Mouse (Mus musculus): Measurements from ENCODE around the gene Olfr1318. TPM values are rescaled to one million over a fixed set of nuclear protein-coding genes. Genes with fewer than 3 reads are reported as not detected.

Olfr1318 gene
- total RNA-seq (2021), result not detected
- long read RNA-seq, experiment 1, result 0 reads
- long read RNA-seq, experiment 2, result 0 reads

DNA sequence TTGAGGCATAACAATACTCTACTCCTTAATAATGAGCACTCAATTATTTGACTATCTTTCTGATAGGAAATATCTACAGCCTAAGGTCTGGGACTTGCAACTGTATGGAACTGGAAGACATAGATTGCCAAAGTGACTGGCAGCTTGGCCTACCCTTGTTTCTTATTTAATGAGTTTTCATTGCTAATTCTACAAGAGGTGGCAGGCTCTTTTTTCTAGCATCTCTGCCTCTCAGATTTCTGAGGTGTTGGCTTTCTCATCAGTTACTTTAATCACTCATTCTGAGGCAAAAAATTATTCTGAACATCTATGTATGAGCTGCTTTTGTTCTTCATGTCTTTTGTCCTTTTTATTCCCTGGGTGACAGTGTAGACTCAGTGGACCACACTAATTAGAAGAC, at the start of gene Olfr1318:
Olfr1318 (plus strand) TSS at position 301 of the 400 bp plus-strand sequence.
- no peak for DNase-seq (ENCODE audit: low spot score in 2 of 2)

DNA sequence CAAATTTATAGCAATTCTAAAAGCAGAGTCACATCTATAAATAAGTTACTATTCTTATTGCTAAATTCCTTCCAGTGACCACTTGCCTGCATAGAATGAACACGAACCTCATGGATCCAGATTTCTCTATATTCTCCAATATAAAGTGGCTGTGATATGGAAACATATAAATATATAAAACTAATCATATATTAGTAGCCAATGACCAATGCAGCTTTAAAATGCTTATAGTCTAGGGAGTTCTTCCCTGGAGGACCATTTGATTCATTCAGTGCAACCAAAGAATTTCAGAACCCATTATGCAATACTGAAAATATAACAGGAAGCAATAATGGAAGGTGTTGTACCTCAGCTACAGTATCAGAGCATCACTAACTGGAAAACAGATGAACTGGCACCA, 38.7 kb upstream of the Olfr1318 start, which contains the start of gene Olfr1315-ps1:
Olfr1315-ps1 (minus strand) TSS at position 101 of the 400 bp plus-strand sequence.
- no peak for DNase-seq (ENCODE audit: low spot score in 2 of 2)

DNA sequence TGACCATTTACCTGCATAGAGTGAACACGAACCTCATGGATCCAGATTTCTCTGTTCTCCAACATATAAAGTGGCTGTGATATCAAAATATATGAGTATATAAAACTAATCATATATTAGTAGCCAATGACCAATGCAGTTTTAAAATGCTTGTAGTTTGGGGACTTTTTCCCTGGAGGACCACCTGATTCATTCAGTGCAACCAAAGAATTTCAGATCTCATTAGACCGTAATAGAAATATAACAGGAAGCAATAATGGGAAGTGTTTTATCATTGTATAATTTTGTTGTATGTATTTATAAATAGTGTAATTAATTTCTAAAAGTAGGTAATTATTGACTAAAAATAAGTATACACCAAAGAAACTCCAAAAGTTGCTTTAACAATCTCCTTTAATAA, 19.1 kb upstream of the Olfr1318 start, which contains the start of gene Olfr1316:
Olfr1316 (minus strand) TSS at position 101 of the 400 bp plus-strand sequence.
- DNase-seq (ENCODE audit: low spot score in 2 of 2), result no peak

DNA sequence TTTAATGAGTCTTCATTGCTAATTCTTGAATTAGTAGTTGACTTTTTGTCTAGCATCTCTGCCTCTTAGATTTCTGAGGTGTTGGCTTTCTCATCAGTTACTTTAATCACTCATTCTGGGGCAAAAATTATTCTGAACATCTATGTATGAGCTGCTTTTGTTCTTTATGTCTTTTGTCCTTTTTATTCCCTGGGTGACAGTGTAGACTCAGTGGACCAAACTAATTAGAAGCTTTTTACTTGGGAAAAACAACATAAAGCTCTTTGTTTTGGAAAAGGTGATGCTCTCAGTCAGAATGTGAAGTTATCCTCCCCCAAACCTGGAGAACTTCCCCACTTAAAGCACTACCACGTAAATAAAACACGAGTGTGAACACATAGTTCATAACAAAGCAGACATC, 14.0 kb upstream of the Olfr1318 start, which contains the start of gene Olfr1317:
Olfr1317 (plus strand) TSS at position 301 of the 400 bp plus-strand sequence.
- DNase-seq (ENCODE audit: low spot score in 2 of 2), result no peak

DNA sequence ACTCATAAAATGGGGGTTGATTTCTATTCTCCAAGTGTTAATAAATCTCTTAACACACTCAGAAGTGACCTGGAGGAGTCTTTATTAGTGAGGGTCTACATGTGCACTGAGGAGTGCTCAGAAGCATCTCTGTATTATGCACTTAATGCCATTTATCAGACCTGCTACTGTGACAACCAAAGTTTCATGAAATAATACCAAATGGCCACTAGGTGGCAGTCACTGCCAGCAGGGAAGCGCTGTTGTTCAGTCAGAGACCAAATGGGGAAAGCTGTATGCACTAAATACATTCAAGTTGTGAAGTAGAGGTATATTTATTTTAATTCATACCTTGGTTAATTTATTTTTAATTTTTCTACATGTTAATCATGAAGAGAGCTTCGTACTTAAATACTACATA, 42.9 kb downstream of the Olfr1318 start:
- peak; percentile 45 to 52 for DNase-seq (ENCODE audit: low spot score in 2 of 2)

DNA sequence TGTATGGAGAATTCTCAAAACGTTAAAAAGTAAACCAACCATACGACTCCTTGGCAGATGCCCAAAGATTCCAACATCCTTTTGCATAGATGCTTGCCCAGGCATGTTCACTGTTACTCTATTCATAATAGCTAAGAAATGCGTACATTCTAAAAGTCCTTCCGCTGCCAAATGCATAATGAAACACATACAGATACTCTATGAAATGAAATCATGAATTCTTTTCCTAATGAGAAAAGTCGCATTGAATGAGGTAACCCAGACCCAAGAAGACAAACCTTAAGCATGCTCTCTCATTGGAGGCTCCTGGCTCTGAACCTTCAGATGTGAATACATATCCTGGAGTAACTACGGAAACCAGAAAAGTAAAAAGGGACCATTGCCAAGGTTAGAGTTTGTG, 49.1 kb downstream of the Olfr1318 start:
- DNase-seq (ENCODE audit: low spot score in 2 of 2), result no peak

Other genes starting within 250 kb of the Olfr1318 start
- not detected for gene Olfr1306, start 237.9 kb upstream of the Olfr1318 start, total RNA-seq (2021)
- gene Olfr1307, start 204.8 kb upstream of the Olfr1318 start, total RNA-seq (2021), result not detected
- gene Olfr1308, start 189.3 kb upstream of the Olfr1318 start, total RNA-seq (2021), result not detected
- gene Olfr1309, start 163.9 kb upstream of the Olfr1318 start, total RNA-seq (2021), result not detected
- gene Olfr1310, start 141.5 kb upstream of the Olfr1318 start, total RNA-seq (2021), result not detected
- gene Olfr1311, start 129.8 kb upstream of the Olfr1318 start, total RNA-seq (2021), result not detected
- gene Olfr1312, start 104.0 kb upstream of the Olfr1318 start, total RNA-seq (2021), result not detected
- gene Olfr1313, start 76.4 kb upstream of the Olfr1318 start, total RNA-seq (2021), result not detected
- gene Olfr1314, start 57.4 kb upstream of the Olfr1318 start, total RNA-seq (2021), result not detected
- gene Olfr1315-ps1, start 38.8 kb upstream of the Olfr1318 start, total RNA-seq (2021), result not detected
- gene Olfr1316, start 19.2 kb upstream of the Olfr1318 start, total RNA-seq (2021), result not detected
- not detected for gene Olfr1317, start 13.9 kb upstream of the Olfr1318 start, total RNA-seq (2021)
- gene Lpcat4, start 85.3 kb downstream of the Olfr1318 start, total RNA-seq (2021), result 100 to 1,000 TPM; 141 to 158 TPM
- not detected for gene Nutm1, start 105.1 kb downstream of the Olfr1318 start, total RNA-seq (2021)
- gene Nop10, start 107.7 kb downstream of the Olfr1318 start, total RNA-seq (2021), result 10 to 100 TPM; 48.6 to 56.9 TPM
- 100 to 1,000 TPM; 115 to 123 TPM for gene Slc12a6, start 111.6 kb downstream of the Olfr1318 start, total RNA-seq (2021)
- 1 to 10 TPM; 2.8 to 3.5 TPM for gene Gm21985, start 112.1 kb downstream of the Olfr1318 start, total RNA-seq (2021)
- gene Emc4, start 213.8 kb downstream of the Olfr1318 start, total RNA-seq (2021), result 100 to 1,000 TPM; 149 to 162 TPM
- 10 to 100 TPM; 11.8 to 13.4 TPM for gene Katnbl1, start 225.0 kb downstream of the Olfr1318 start, total RNA-seq (2021)

Measured in left cerebral cortex, adult 18-20 months (tissue).